Mouse (Mus musculus) left cerebral cortex, adult 2 months (tissue): ENCODE data around the gene Ttc30a1. TPM values are rescaled to one million over a fixed set of nuclear protein-coding genes. Genes with fewer than 3 reads are reported as not detected.
"Not testable (repeated sequence)": the region's sequence is repeated elsewhere in the genome, so short reads cannot be mapped to it uniquely, and the experiment has no call there.

Source experiments
- DNase-seq, 2 experiments: peaks; one replicate each; pipeline ENCODE4 v3.0.0; 2021 to 2022; ENCODE audit warnings: low spot score in 2 of 2, mixed read lengths in 1 of 2; ENCODE audit errors: extremely low spot score in 1 of 2
- H3K27ac ChIP-seq: fragments of 200-600 bp; 2 replicates; pipeline ENCODE4 v1.8.1; 2022
- H3K4me3 ChIP-seq: fragments of 200-600 bp; 2 replicates; pipeline ENCODE4 v1.8.1; 2022
- CTCF ChIP-seq: fragments of 200-600 bp; IDR thresholded peaks from 2 replicates; pipeline ENCODE4 v1.8.1; 2022; ENCODE audit warnings: antibody characterized with exemption, mild to moderate bottlenecking, moderate library complexity
- intact Hi-C: fragments of 180-260 bp; cut with DNase I; formaldehyde crosslinking; loops from one replicate; pipeline ENCODE4 v1.15.1; 2025
- total RNA-seq, 2 experiments: library from RNA; stranded (reverse); gene quantifications; 2 replicates each; pipeline ENCODE4 v1.2.3; 2021

The Ttc30a1 gene
- total RNA-seq, 2 experiments from 2014 or later: 2.9 to 3.4 TPM

- intact Hi-C loops: no loop called here
- Histone ChIP-seq H3K4me3 (no peak overlapping the region), H3K27ac (no peak overlapping the region)
- TF ChIP-seq CTCF: no peak
- DNase-seq: no peak
Measured at GRCm38 (mm10) chr2:75997726-75998125, 16.0 kb upstream of the Ttc30a1 start.

- TF ChIP-seq CTCF: no peak
- H3K4me3 ChIP-seq: no peak overlapping the region
- intact Hi-C loops: no loop called here
Measured at GRCm38 (mm10) chr2:75994841-75995240, 13.1 kb upstream of the Ttc30a1 start.

GRCm38 (mm10) chr2:75991581-75992205 lies 9.9 kb upstream of the Ttc30a1 start:
- no peak overlapping the region for H3K4me3 ChIP-seq
- H3K27ac ChIP-seq: no peak overlapping the region
- no peak for DNase-seq
- intact Hi-C loops: no loop called here
- TF ChIP-seq CTCF: no peak

More at GRCm38 (mm10) chr2:75994841-75995240, 13.1 kb upstream of the Ttc30a1 start:
- no peak for DNase-seq
- no peak overlapping the region for H3K27ac ChIP-seq

GRCm38 (mm10) chr2:75990885-75991539 lies 9.2 kb upstream of the Ttc30a1 start:
- no peak overlapping the region for H3K4me3 ChIP-seq
- peak; percentile 48 to 50 for DNase-seq
- intact Hi-C loops: no loop called here
- TF ChIP-seq CTCF: peak; percentile 65
- no peak overlapping the region for H3K27ac ChIP-seq

- intact Hi-C loops: no loop called here
- no peak overlapping the region for H3K4me3 ChIP-seq
- no peak for TF ChIP-seq CTCF
- H3K27ac ChIP-seq: no peak overlapping the region
- DNase-seq: no peak
Measured at GRCm38 (mm10) chr2:75989694-75990093, 7.9 kb upstream of the Ttc30a1 start.

GRCm38 (mm10) chr2:75988779-75989363 lies 7.1 kb upstream of the Ttc30a1 start:
- DNase-seq: no peak
- peak overlapping the region; percentile 8; the same call in 1 of the 2 replicates for H3K27ac ChIP-seq
- intact Hi-C loops: no loop called here
- no peak; the same call in 1 of the 2 replicates for TF ChIP-seq CTCF
- peak overlapping the region; percentile 22 for H3K4me3 ChIP-seq

- intact Hi-C loops: no loop called here
- H3K27ac ChIP-seq: peak overlapping the region; percentile 8; the same call in 1 of the 2 replicates
Measured at GRCm38 (mm10) chr2:75988378-75988777, 6.6 kb upstream of the Ttc30a1 start.

GRCm38 (mm10) chr2:75987739-75988138 lies 6.0 kb upstream of the Ttc30a1 start:
- no peak for TF ChIP-seq CTCF
- no peak overlapping the region for H3K4me3 ChIP-seq
- H3K27ac ChIP-seq: no peak overlapping the region
- DNase-seq: no peak
- intact Hi-C loops: no loop called here

More at GRCm38 (mm10) chr2:75988378-75988777, 6.6 kb upstream of the Ttc30a1 start:
- TF ChIP-seq CTCF: no peak
- no peak for DNase-seq
- peak overlapping the region; percentile 22 for H3K4me3 ChIP-seq

- peak; percentile 53 to 64 for DNase-seq
- no peak overlapping the region for H3K27ac ChIP-seq
- intact Hi-C loops: loop anchor here (1.0 kb wide), 1 partner anchor 85 kb away; no protein-coding TSS in a partner anchor
- H3K4me3 ChIP-seq: no peak overlapping the region
- TF ChIP-seq CTCF: no peak; the same call in none of the 2 replicates
Measured at GRCm38 (mm10) chr2:75985124-75985523, 3.4 kb upstream of the Ttc30a1 start.

GRCm38 (mm10) chr2:75983847-75984246 lies 2.1 kb upstream of the Ttc30a1 start:
- Histone ChIP-seq H3K27ac (no peak overlapping the region), H3K4me3 (no peak overlapping the region)
- DNase-seq: no peak
- no peak for TF ChIP-seq CTCF
- intact Hi-C loops: loop anchor here (5.0 kb wide), 1 partner anchor 47 kb away; the partner anchor contains the start of gene Ttc30b

GRCm38 (mm10) chr2:75983091-75983490 lies 1.3 kb upstream of the Ttc30a1 start:
- H3K4me3 ChIP-seq: no peak overlapping the region
- no peak for DNase-seq
- no peak overlapping the region for H3K27ac ChIP-seq
- TF ChIP-seq CTCF: no peak
- intact Hi-C loops: loop anchor here (5.0 kb wide), 1 partner anchor 46 kb away; the partner anchor contains the start of gene Ttc30b

- DNase-seq: no peak
- no peak for TF ChIP-seq CTCF
- intact Hi-C loops: loop anchor here (5.0 kb wide), 1 partner anchor 45 kb away; the partner anchor contains the start of gene Ttc30b
- Histone ChIP-seq H3K27ac (no peak overlapping the region), H3K4me3 (no peak overlapping the region)
Measured at GRCm38 (mm10) chr2:75982626-75983025, 859 bp upstream of the Ttc30a1 start.

GRCm38 (mm10) chr2:75980933-75981439 lies 781 bp downstream of the Ttc30a1 start:
- not testable (repeated sequence) for DNase-seq, H3K27ac ChIP-seq
- intact Hi-C loops: loop anchor here (5.0 kb wide), 1 partner anchor 44 kb away; the partner anchor contains the start of gene Ttc30b
- peak overlapping the region; percentile 51 for H3K4me3 ChIP-seq

- DNase-seq, H3K27ac ChIP-seq, intact Hi-C loops, H3K4me3 ChIP-seq: not testable (repeated sequence)
Measured at GRCm38 (mm10) chr2:75977752-75978368, 3.9 kb downstream of the Ttc30a1 start, which contains the start of gene Ttc30a2. Gene Ttc30a2, minus strand, starts transcription at chr2:75978170.

- DNase-seq, intact Hi-C loops, H3K4me3 ChIP-seq, H3K27ac ChIP-seq: not testable (repeated sequence)
Measured at GRCm38 (mm10) chr2:75976070-75976469, 5.7 kb downstream of the Ttc30a1 start.
